Mouse (Mus musculus) C2C12 (cell line): ENCODE measurements at regions not wholly inside any gene's neighbourhood (a gene's known extent, or its start where the extent isn't known, plus 50 kb on each side); places are given as distances from the start of the nearest gene placed in this dataset.

Source experiments
- CEBPB ChIP-seq: IDR thresholded peaks from one replicate; pipeline ENCODE4 v1.6.1; 2011; ENCODE audit warnings: low read depth, mild to moderate bottlenecking, control low read depth, moderate library complexity
- CTCF ChIP-seq: IDR thresholded peaks from one replicate; pipeline ENCODE4 v1.5.1; 2011; ENCODE audit not compliant: control insufficient read depth, insufficient read depth, insufficient read length
- FOSL1 ChIP-seq: IDR thresholded peaks from one replicate; pipeline ENCODE4 v1.8.0; 2011; ENCODE audit warnings: mild to moderate bottlenecking, low read length; ENCODE audit not compliant: poor library complexity, insufficient read depth, severe bottlenecking
- MAX ChIP-seq: IDR thresholded peaks from one replicate; pipeline ENCODE4 v1.6.1; 2011; ENCODE audit warnings: mild to moderate bottlenecking, control low read depth
- MYOD1 ChIP-seq: IDR thresholded peaks from one replicate; pipeline ENCODE4 v1.6.1; 2011; ENCODE audit warnings: low read depth; ENCODE audit not compliant: control insufficient read depth, insufficient read length
- MYOG ChIP-seq: IDR thresholded peaks from one replicate; pipeline ENCODE4 v1.6.1; 2011; ENCODE audit not compliant: control insufficient read depth, insufficient read length; ENCODE audit errors: extremely low read depth
- USF1 ChIP-seq: IDR thresholded peaks from one replicate; pipeline ENCODE4 v1.6.1; 2011; ENCODE audit warnings: low read depth, mild to moderate bottlenecking, control low read depth, moderate library complexity

- TF ChIP-seq CTCF, result no peak
- TF ChIP-seq MYOD1, result no peak
- no peak for TF ChIP-seq USF1
- TF ChIP-seq MAX, result no peak
- TF ChIP-seq MYOG, result no peak
- no peak for TF ChIP-seq CEBPB
- TF ChIP-seq FOSL1, result no peak
Observed at GRCm38 (mm10) chr13:4858341-4858740, 249.4 kb upstream of the Akr1e1 start.
